Mouse (Mus musculus): ENCODE measurements around the gene Cdon.

DNA sequence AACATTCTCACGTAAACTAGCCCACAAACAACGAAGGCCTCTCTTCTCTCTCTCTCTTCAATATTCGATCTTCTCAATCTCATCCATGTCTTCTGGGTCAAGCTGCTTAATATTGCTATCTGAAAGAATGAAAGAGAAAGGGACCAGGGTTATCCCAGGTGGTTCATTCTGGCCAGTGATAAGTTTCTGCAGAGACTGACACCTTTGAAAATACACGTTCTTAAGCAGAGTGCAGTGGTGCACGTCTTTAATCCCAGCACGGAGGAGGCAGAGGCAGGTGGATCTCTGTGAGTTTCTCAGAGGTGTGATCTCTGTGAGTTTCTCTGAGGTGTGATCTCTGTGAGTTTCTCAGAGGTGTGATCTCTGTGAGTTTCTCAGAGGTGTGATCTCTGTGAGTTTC is 121.0 kb downstream of the Cdon start:
- TF ChIP-seq EP300 (IDR thresholded peaks at IDR 0.05; ENCODE audit: low read length) (no peak), POLR2A (IDR thresholded peaks at IDR 0.05; ENCODE audit: low read depth, low read length) (no peak), MEF2A (IDR thresholded peaks at IDR 0.05; ENCODE audit: borderline replicate concordance, low read depth, low read length) (no peak), CHD1 (IDR thresholded peaks at IDR 0.05; ENCODE audit: low read depth, low read length) (no peak), CTCF (conservative IDR thresholded peaks at IDR 0.05 in 1 of 2, IDR thresholded peaks at IDR 0.05 in 1 of 2; ENCODE audit: low read depth in 2 of 2, low read length in 2 of 2) (no peak), HCFC1 (IDR thresholded peaks at IDR 0.05; ENCODE audit: low read depth, low read length) (no peak), JUN (IDR thresholded peaks at IDR 0.05; ENCODE audit: insufficient read depth, low read depth, low read length) (no peak)

Data from CH12.LX (cell line).